Mouse (Mus musculus) small intestine, adult 2 months (tissue): ENCODE data around the gene Trem2.

ENCODE experiments used
- CTCF ChIP-seq: fragments of 200-500 bp; IDR thresholded peaks from 2 replicates; pipeline ENCODE4 v1.5.1; 2012; ENCODE audit warnings: low read depth, mild to moderate bottlenecking, control low read depth, inconsistent platforms, low read length, moderate library complexity, mixed read lengths; ENCODE audit not compliant: insufficient replicate concordance, insufficient read length; ENCODE audit errors: extremely low read depth
- POLR2A ChIP-seq: fragments of 200-500 bp; IDR thresholded peaks from 2 replicates; pipeline ENCODE4 v1.6.1; 2012; ENCODE audit warnings: low read depth, mild to moderate bottlenecking, control low read depth, inconsistent platforms, low read length, moderate library complexity

DNA sequence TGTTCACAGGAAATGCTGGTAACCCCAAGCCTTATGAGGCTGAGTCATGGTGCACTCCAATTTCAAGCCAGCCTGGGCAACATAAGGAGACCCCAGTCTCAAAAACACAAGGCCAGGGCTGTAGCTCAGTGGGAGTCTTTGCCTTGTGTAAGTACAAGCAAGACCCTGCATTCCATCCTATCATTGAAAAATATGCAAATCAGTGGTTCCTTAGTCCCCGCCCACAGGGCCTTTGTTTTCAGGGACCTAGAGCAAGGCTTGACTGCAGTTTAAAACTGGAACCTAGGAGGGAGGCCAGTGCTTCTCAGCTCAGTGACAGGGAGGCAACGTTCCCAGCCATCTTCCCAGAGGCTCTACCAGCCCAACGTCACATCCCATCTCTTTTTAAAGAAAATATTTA, 23.0 kb upstream of the Trem2 start:
- TF ChIP-seq POLR2A (no peak), CTCF (no peak)
